Mouse (Mus musculus) T-cell, adult 66 days (primary cell): Measurements from ENCODE around the gene Wnt8b. TPM values are rescaled to one million over a fixed set of nuclear protein-coding genes. Genes with fewer than 3 reads are reported as not detected.

ENCODE experiments used
- total RNA-seq, 2 experiments: library from RNA; stranded (reverse); gene quantifications; 3 replicates in 1 of 2; 4 replicates in 1 of 2; pipeline ENCODE4 v1.2.4; 2023

Gene Wnt8b
- not detected for total RNA-seq

DNA sequence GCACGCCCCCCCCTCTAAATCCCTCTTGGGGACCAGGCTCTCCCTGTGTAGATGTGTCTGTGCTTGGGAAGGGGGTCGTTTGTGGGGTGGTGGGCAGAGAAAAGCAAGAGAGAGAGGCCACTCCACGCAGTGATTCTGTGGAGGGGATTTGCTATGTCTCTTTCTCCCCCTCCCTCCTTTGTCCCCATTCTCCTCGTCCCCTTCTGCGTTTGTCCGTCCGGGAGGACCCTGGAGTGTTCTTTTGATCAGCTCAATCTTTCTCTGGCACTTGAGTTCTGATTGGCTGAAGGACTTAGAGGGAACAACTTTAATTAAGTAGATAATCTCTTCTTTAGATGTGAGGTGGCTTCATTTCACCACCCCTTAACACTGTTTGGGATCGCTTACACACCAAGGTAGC is at the start of gene Wnt8b:
Wnt8b (plus strand) TSS at position 345 of the 400 bp plus-strand sequence.

GRCm38 (mm10) chr19:44545321-44546041 is 52.2 kb downstream of the Wnt8b start, which contains the start of gene Sec31b:
Gene Sec31b, minus strand, starts transcription at chr19:44545864.

GRCm38 (mm10) chr19:44552731-44553130 is 59.5 kb downstream of the Wnt8b start, which contains the start of gene Gm20538:
Gene Gm20538, minus strand, starts transcription at chr19:44552831.

GRCm38 (mm10) chr19:44554861-44555590 is 61.8 kb downstream of the Wnt8b start, which contains the start of gene Ndufb8:
Gene Ndufb8, minus strand, starts transcription at chr19:44555440.

GRCm38 (mm10) chr19:44562652-44563206 is 69.5 kb downstream of the Wnt8b start, which contains the start of gene Hif1an:
Gene Hif1an, plus strand, starts transcription at chr19:44562850.

Other genes with a start within 250 kb of the Wnt8b start
- 10 to 100 TPM; 15.6 to 18.4 TPM for gene Scd2, start 199.8 kb upstream of the Wnt8b start, total RNA-seq
- gene Scd4, start 160.4 kb upstream of the Wnt8b start, total RNA-seq, result under 1 TPM; 0.71 to 0.82 TPM
- gene Scd1, start 85.6 kb upstream of the Wnt8b start, total RNA-seq, result 1 to 10 TPM; 2.8 to 4.0 TPM
- 1 to 10 TPM; 1.8 to 3.1 TPM for gene Sec31b, start 52.4 kb downstream of the Wnt8b start, total RNA-seq
- not detected for gene Gm20538, start 59.4 kb downstream of the Wnt8b start, total RNA-seq
- gene Ndufb8, start 62.0 kb downstream of the Wnt8b start, total RNA-seq, result 100 to 1,000 TPM; 108 to 118 TPM
- gene Hif1an, start 69.4 kb downstream of the Wnt8b start, total RNA-seq, result 10 to 100 TPM; 61.8 to 64.2 TPM